Mouse (Mus musculus): ENCODE measurements around the gene Meig1. TPM values are rescaled to one million over a fixed set of nuclear protein-coding genes. Genes with fewer than 3 reads are reported as not detected.
A peak's percentile ranks its signal among the peaks of the same experiment; 100 is the strongest.

The Meig1 gene
- polyA plus RNA-seq (2014; fragmentation: Nextera tagmentation; extraction: Ambion mirVana), result not detected in 2 replicates

DNA sequence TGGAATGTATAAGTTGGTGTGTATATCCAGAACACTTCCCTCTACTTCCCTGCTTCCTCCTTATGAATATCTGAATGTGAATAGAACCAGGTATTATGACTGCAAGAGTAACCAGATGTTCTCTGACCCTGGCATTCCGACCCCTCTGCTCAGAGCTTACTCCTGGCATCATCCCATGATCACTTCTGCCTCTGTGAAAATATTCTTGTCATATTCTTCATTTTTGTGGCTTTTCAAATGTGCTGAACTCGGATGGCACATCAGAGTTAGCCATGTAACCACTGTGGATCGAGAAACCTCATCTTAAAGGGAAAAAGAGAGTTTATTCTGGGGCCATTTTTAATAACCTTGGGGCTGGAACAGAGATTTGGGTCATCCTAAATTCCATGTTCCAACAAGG lies at the start of gene Meig1:
Gene Meig1, minus strand, starts transcription at position 101 of the 400 bp plus-strand sequence.
- H3K36me3 ChIP-seq (ENCODE audit: control insufficient read depth, insufficient read depth, low read length), result no peaks in the 10 kb centered on the region
- H3K4me2 ChIP-seq (replicated peaks; ENCODE audit: low read depth, low read length), result no peak within 1 kb of the TSS
- no peaks in the 10 kb centered on the region for H3K9me3 ChIP-seq (ENCODE audit: control insufficient read depth, low read length)
- peaks cover 5% of the 10 kb centered on the region; the same call in 1 of the 2 replicates for H3K4me1 ChIP-seq (ENCODE audit: control insufficient read depth, insufficient read depth, low read length)
- ATAC-seq (ENCODE audit: low FRiP score, low TSS enrichment), result no peak
- WGBS, result 62% methylated on average over 3 of the region's 3 CpGs
- no peak within 1 kb of the TSS for H3K4me3 ChIP-seq (ENCODE audit: low read length)
- H3K27me3 ChIP-seq (ENCODE audit: control insufficient read depth, insufficient read depth, low read length), result peaks cover 3% of the 10 kb centered on the region; the same call in 1 of the 2 replicates
- H3K27ac ChIP-seq (ENCODE audit: low read depth, low read length), result no peak within 1 kb of the TSS
- H3K9ac ChIP-seq (ENCODE audit: low read depth, low read length), result no peak within 1 kb of the TSS

DNA sequence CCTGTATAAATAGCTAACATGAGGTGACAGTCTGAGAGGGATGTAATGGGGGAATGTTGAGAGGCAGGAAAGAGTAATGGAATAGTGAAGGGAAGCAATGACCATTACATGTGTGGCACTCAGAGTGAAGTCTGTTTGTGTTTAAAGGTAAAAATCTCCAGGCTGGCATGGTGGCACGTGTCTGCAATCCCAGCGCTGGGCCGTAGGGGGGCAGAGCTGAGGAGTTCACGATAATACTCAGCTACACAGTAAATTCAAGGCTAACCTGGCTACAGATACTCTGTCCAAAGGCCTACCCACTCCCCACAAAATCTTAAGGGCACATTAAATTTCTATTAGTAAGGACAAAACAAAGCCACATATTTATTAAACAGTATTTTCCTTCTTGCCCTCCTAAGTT lies 34.1 kb upstream of the Meig1 start:
- peaks cover 62% of the 10 kb centered on the region for H3K36me3 ChIP-seq (ENCODE audit: control insufficient read depth, insufficient read depth, low read length)
- 86% methylated on average over 4 of the region's 4 CpGs for WGBS
- H3K9me3 ChIP-seq (ENCODE audit: control insufficient read depth, low read length), result no peaks in the 10 kb centered on the region
- no peak overlapping the region for H3K27ac ChIP-seq (ENCODE audit: low read depth, low read length)
- no peak overlapping the region for H3K4me2 ChIP-seq (replicated peaks; ENCODE audit: low read depth, low read length)
- H3K4me1 ChIP-seq (ENCODE audit: control insufficient read depth, insufficient read depth, low read length), result no peaks in the 10 kb centered on the region
- H3K9ac ChIP-seq (ENCODE audit: low read depth, low read length), result no peak overlapping the region
- no peaks in the 10 kb centered on the region for H3K27me3 ChIP-seq (ENCODE audit: control insufficient read depth, insufficient read depth, low read length)
- no peak overlapping the region for H3K4me3 ChIP-seq (ENCODE audit: low read length)
- no peak for ATAC-seq (ENCODE audit: low FRiP score, low TSS enrichment)

DNA sequence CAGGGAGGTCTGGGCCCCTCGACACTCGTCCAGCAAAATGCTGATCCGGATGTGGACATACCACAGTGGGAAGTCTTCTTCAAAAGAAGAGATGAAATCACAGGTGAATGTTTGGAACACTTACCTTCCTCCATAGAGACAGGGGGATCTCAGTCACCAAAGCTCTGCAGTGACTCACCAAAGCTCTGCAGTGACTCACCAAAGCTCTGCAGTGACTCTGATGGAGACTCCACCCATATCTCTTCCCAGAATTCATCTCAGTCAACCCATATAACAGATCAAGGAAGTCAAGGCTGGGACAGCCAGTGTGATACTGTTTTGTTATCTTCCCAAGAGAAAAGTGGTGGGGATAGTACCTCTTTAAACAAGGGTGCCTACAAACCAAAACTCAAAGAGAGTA lies 30.6 kb upstream of the Meig1 start:
- no peaks in the 10 kb centered on the region for H3K9me3 ChIP-seq (ENCODE audit: control insufficient read depth, low read length)
- no peaks in the 10 kb centered on the region for H3K4me1 ChIP-seq (ENCODE audit: control insufficient read depth, insufficient read depth, low read length)
- peaks cover 45% of the 10 kb centered on the region for H3K36me3 ChIP-seq (ENCODE audit: control insufficient read depth, insufficient read depth, low read length)

DNA sequence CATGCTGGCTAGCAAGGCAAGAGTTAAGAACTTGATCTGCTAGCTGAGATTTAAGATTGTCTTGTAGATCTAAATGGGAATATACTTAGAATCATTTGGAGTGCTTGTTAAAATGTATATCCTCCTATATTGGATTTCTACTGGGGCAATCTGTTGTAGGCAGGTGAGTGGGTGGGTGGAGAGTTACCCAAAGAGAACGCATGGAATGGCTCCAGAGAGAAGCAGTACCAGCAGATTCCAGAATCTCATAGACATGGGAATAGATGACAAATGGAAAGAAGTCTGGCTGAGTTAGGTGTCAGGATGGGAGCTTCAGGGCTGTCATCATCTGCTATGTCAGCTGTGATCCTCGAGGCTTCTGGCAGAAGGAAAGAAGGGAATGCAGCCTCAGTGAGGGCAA lies 27.0 kb upstream of the Meig1 start:
- Histone ChIP-seq H3K27me3 (ENCODE audit: control insufficient read depth, insufficient read depth, low read length) (no peaks in the 10 kb centered on the region), H3K27ac (ENCODE audit: low read depth, low read length) (no peak overlapping the region), H3K36me3 (ENCODE audit: control insufficient read depth, insufficient read depth, low read length) (peaks cover 17% of the 10 kb centered on the region), H3K4me1 (ENCODE audit: control insufficient read depth, insufficient read depth, low read length) (no peaks in the 10 kb centered on the region), H3K9me3 (ENCODE audit: control insufficient read depth, low read length) (no peaks in the 10 kb centered on the region), H3K4me3 (ENCODE audit: low read length) (no peak overlapping the region), H3K9ac (ENCODE audit: low read depth, low read length) (no peak overlapping the region), H3K4me2 (replicated peaks; ENCODE audit: low read depth, low read length) (no peak overlapping the region)
- WGBS, result 78% methylated on average over 2 of the region's 2 CpGs
- ATAC-seq (ENCODE audit: low FRiP score, low TSS enrichment), result no peak

More for the DNA sequence above, 30.6 kb upstream of the Meig1 start:
- ATAC-seq (ENCODE audit: low FRiP score, low TSS enrichment), result no peak
- Histone ChIP-seq H3K4me2 (replicated peaks; ENCODE audit: low read depth, low read length) (no peak overlapping the region), H3K27me3 (ENCODE audit: control insufficient read depth, insufficient read depth, low read length) (no peaks in the 10 kb centered on the region), H3K9ac (ENCODE audit: low read depth, low read length) (no peak overlapping the region), H3K4me3 (ENCODE audit: low read length) (no peak overlapping the region), H3K27ac (ENCODE audit: low read depth, low read length) (no peak overlapping the region)
- WGBS, result 88% methylated on average over 3 of the region's 3 CpGs

DNA sequence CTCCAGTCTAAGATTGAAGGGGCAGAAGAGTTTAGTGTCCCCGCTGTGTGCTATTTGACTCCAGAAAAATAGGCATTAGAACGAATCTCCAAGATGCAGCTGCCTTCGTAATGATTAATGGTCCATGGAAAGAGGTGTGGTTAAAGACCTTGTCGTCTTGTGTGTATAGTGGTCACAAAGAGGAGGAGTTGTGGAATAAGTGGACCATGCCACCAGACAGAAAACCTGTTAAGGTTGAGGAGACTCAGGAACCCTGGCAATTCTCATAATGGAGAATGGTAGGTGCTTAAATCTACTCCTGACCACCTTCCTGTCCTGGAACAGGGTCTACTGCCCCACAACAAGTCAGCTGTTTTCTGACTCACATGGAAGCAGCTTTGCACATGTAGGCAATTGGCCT lies 23.5 kb upstream of the Meig1 start:
- H3K27me3 ChIP-seq (ENCODE audit: control insufficient read depth, insufficient read depth, low read length), result no peaks in the 10 kb centered on the region
- 41% methylated on average over 4 of the region's 4 CpGs for WGBS
- H3K27ac ChIP-seq (ENCODE audit: low read depth, low read length), result no peak overlapping the region
- no peak overlapping the region for H3K4me2 ChIP-seq (replicated peaks; ENCODE audit: low read depth, low read length)
- ATAC-seq (ENCODE audit: low FRiP score, low TSS enrichment), result peak; percentile 70; the same call in 1 of the 2 replicates
- no peak overlapping the region for H3K4me3 ChIP-seq (ENCODE audit: low read length)
- no peak overlapping the region for H3K9ac ChIP-seq (ENCODE audit: low read depth, low read length)
- H3K36me3 ChIP-seq (ENCODE audit: control insufficient read depth, insufficient read depth, low read length), result no peaks in the 10 kb centered on the region; the same call in 1 of the 2 replicates
- no peaks in the 10 kb centered on the region for H3K9me3 ChIP-seq (ENCODE audit: control insufficient read depth, low read length)
- H3K4me1 ChIP-seq (ENCODE audit: control insufficient read depth, insufficient read depth, low read length), result no peaks in the 10 kb centered on the region

DNA sequence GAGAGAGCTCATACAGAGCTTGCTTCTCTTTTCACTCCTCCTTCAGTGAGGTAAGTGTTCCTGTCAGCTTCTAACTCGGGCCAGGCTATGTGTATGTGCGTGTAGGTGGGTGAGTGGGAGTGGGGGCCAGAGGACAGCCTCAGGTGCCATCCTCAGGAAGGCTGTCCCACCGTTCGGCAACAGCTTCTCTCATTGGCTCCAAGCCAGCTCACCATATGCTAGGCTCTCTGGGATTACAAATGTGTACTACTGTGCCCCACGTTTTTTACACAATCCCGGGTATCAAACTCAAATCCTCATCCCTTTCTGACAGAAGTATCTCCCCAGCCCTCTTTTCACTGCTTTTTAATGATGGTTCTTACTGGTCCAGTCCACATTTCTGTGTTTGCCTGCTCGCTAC lies 21.8 kb upstream of the Meig1 start:
- Histone ChIP-seq H3K27me3 (ENCODE audit: control insufficient read depth, insufficient read depth, low read length) (no peaks in the 10 kb centered on the region), H3K4me3 (ENCODE audit: low read length) (no peak overlapping the region), H3K4me1 (ENCODE audit: control insufficient read depth, insufficient read depth, low read length) (no peaks in the 10 kb centered on the region), H3K36me3 (ENCODE audit: control insufficient read depth, insufficient read depth, low read length) (no peaks in the 10 kb centered on the region; the same call in 1 of the 2 replicates), H3K9ac (ENCODE audit: low read depth, low read length) (no peak overlapping the region), H3K4me2 (replicated peaks; ENCODE audit: low read depth, low read length) (no peak overlapping the region), H3K27ac (ENCODE audit: low read depth, low read length) (no peak overlapping the region), H3K9me3 (ENCODE audit: control insufficient read depth, low read length) (no peaks in the 10 kb centered on the region)
- 79% methylated on average over 7 of the region's 7 CpGs for WGBS
- ATAC-seq (ENCODE audit: low FRiP score, low TSS enrichment), result no peak

DNA sequence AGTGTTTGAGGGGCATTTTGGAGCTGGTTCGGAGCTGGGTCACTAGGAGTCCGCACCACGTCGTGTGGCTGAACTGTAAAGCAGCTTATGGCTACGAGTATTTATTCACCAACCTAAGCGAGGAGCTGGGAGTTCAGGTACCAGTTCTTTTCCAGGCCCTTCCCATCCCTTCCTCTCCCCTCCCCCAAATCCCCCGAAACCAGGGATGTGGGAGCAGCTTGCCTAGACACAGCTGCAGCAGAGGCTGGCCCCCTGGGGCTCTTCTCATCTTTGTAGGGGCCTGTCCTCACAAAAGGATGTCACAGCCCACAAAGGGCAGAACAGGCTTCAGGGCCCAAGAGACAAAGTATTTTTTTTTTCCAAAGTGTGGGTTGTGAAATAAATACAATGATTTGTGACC lies 15.5 kb upstream of the Meig1 start:
- ATAC-seq (ENCODE audit: low FRiP score, low TSS enrichment), result no peak
- 76% methylated on average over 7 of the region's 7 CpGs for WGBS

DNA sequence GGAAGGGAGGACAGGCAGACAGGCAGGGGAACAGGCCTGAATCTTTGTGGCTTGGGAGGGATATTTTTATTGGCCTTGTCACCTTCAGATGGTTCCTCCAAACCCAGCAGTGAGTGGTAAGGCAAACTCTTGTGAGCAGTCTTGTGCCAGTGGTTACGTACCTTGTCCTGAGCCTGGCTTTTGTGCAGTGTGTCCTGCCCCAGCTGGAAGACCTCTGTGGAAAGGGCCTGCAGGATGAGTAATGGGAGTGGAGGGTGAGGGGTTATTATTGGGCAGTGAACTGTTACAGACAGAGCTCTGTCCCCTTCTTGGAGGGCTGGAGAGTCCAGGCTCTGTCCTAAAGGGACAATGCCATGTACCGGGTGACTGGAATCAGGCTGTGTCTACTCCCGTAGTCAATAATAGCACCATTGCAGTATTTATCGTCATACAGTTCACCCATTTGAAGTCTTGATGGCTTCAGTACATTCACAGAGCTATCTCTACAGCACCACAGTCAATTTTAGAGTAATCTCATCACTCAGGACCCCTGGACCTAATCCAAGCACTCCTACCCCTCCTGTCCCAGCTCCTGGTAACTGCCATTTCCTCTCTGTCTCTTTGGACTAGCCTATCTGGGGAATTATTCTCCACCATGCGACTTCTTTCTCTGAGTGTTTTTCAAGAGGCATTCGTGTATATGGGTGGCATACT lies 13.1 kb upstream of the Meig1 start:
- H3K4me3 ChIP-seq (ENCODE audit: low read length), result no peak overlapping the region
- H3K9me3 ChIP-seq (ENCODE audit: control insufficient read depth, low read length), result no peaks in the 10 kb centered on the region
- 67% methylated on average over 6 of the region's 6 CpGs for WGBS
- H3K27me3 ChIP-seq (ENCODE audit: control insufficient read depth, insufficient read depth, low read length), result no peaks in the 10 kb centered on the region
- H3K9ac ChIP-seq (ENCODE audit: low read depth, low read length), result no peak overlapping the region
- 0 out of 2 replicates have a peak, but pooled peaks cover 3% of the 10 kb centered on the region for H3K36me3 ChIP-seq (ENCODE audit: control insufficient read depth, insufficient read depth, low read length)
- peak; percentile 64; the same call in 1 of the 2 replicates for ATAC-seq (ENCODE audit: low FRiP score, low TSS enrichment)
- peaks cover 2% of the 10 kb centered on the region; the same call in 1 of the 2 replicates for H3K4me1 ChIP-seq (ENCODE audit: control insufficient read depth, insufficient read depth, low read length)
- no peak overlapping the region for H3K27ac ChIP-seq (ENCODE audit: low read depth, low read length)
- no peak overlapping the region for H3K4me2 ChIP-seq (replicated peaks; ENCODE audit: low read depth, low read length)

More for the DNA sequence above, 15.5 kb upstream of the Meig1 start:
- H3K9ac ChIP-seq (ENCODE audit: low read depth, low read length), result no peak overlapping the region
- no peaks in the 10 kb centered on the region for H3K9me3 ChIP-seq (ENCODE audit: control insufficient read depth, low read length)
- no peaks in the 10 kb centered on the region for H3K27me3 ChIP-seq (ENCODE audit: control insufficient read depth, insufficient read depth, low read length)
- no peaks in the 10 kb centered on the region for H3K4me1 ChIP-seq (ENCODE audit: control insufficient read depth, insufficient read depth, low read length)
- 0 out of 2 replicates have a peak, but pooled peaks cover 3% of the 10 kb centered on the region for H3K36me3 ChIP-seq (ENCODE audit: control insufficient read depth, insufficient read depth, low read length)
- H3K27ac ChIP-seq (ENCODE audit: low read depth, low read length), result no peak overlapping the region
- no peak overlapping the region for H3K4me2 ChIP-seq (replicated peaks; ENCODE audit: low read depth, low read length)
- H3K4me3 ChIP-seq (ENCODE audit: low read length), result no peak overlapping the region

DNA sequence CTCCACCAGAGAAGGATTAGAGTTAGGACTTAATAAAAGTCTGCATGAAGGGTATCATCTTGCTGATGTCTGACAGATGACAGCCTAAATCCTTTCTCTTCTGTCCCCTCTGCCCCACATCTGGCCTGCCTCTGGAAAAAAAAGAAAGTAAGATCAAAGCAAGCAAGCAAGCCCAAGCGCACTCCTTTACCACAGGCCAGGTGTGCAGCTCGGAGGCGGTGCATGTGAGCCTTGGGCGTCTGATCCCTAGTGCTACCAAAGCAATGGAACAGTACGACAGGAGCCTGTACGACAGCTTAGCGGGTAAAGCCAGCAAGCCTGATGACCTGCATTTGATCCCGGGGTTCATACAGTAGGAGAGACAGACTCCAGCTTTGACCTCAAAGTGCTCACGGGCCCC lies 8.5 kb upstream of the Meig1 start:
- Histone ChIP-seq H3K9ac (ENCODE audit: low read depth, low read length) (no peak overlapping the region), H3K36me3 (ENCODE audit: control insufficient read depth, insufficient read depth, low read length) (no peaks in the 10 kb centered on the region), H3K4me1 (ENCODE audit: control insufficient read depth, insufficient read depth, low read length) (peaks cover 2% of the 10 kb centered on the region; the same call in 1 of the 2 replicates), H3K9me3 (ENCODE audit: control insufficient read depth, low read length) (no peaks in the 10 kb centered on the region), H3K27me3 (ENCODE audit: control insufficient read depth, insufficient read depth, low read length) (no peaks in the 10 kb centered on the region), H3K27ac (ENCODE audit: low read depth, low read length) (no peak overlapping the region), H3K4me3 (ENCODE audit: low read length) (no peak overlapping the region), H3K4me2 (replicated peaks; ENCODE audit: low read depth, low read length) (no peak overlapping the region)
- WGBS, result 74% methylated on average over 9 of the region's 9 CpGs
- no peak for ATAC-seq (ENCODE audit: low FRiP score, low TSS enrichment)
